Mouse (Mus musculus) liver, postnatal 0 days (tissue): ENCODE data around the gene Cd164.

Experiments used
- CTCF ChIP-seq: sonication (generic); IDR thresholded peaks from 2 replicates; pipeline ENCODE4 v1.5.1; 2016; ENCODE audit warnings: antibody characterized with exemption, low read depth
- EP300 ChIP-seq: IDR thresholded peaks from 2 replicates; pipeline ENCODE4 v1.6.1; 2016; ENCODE audit warnings: antibody characterized with exemption, low read depth, mild to moderate bottlenecking

GRCm38 (mm10) chr10:41550711-41551110 lies 31.5 kb downstream of the Cd164 start:
- TF ChIP-seq EP300, result no peak
- TF ChIP-seq CTCF, result no peak
